Mouse (Mus musculus) CH12.LX (cell line): Measurements from ENCODE around the gene Mrps12.

Source experiments
- CHD1 ChIP-seq: IDR thresholded peaks from 2 replicates; pipeline ENCODE4 v1.6.1; 2012; ENCODE audit warnings: low read depth, low read length, improper control_type of control experiment, inconsistent platforms
- CHD2 ChIP-seq: IDR thresholded peaks from 2 replicates; pipeline ENCODE4 v1.6.1; 2011; ENCODE audit warnings: low read length, improper control_type of control experiment
- CTCF ChIP-seq, 2 experiments: IDR thresholded peaks in 1 of 2; conservative IDR thresholded peaks in 1 of 2; 2 replicates each; pipeline ENCODE4 v1.5.1; 2011 to 2012; ENCODE audit warnings: low read depth in 2 of 2, low read length in 2 of 2, improper control_type of control experiment in 1 of 2, inconsistent platforms in 1 of 2, mild to moderate bottlenecking in 1 of 2, moderate library complexity in 1 of 2
- E2F4 ChIP-seq: IDR thresholded peaks from 2 replicates; pipeline ENCODE4 v1.6.1; 2011; ENCODE audit warnings: low read depth, low read length, improper control_type of control experiment; ENCODE audit not compliant: insufficient replicate concordance
- ETS1 ChIP-seq: conservative IDR thresholded peaks from 2 replicates; pipeline ENCODE4 v1.6.1; 2012; ENCODE audit warnings: low read depth, mild to moderate bottlenecking, inconsistent platforms, low read length, improper control_type of control experiment, moderate library complexity
- GABPA ChIP-seq: IDR thresholded peaks from 2 replicates; pipeline ENCODE4 v1.6.1; 2012; ENCODE audit warnings: low read depth, low read length, improper control_type of control experiment, inconsistent platforms; ENCODE audit not compliant: insufficient replicate concordance
- MAFK ChIP-seq: IDR thresholded peaks from 2 replicates; pipeline ENCODE4 v1.6.1; 2011; ENCODE audit warnings: low read length, improper control_type of control experiment; ENCODE audit not compliant: insufficient replicate concordance
- MAX ChIP-seq: IDR thresholded peaks from 2 replicates; pipeline ENCODE4 v1.6.1; 2011; ENCODE audit warnings: low read length, improper control_type of control experiment
- NELFE ChIP-seq: IDR thresholded peaks from 2 replicates; pipeline ENCODE4 v1.6.1; 2011; ENCODE audit warnings: low read depth, low read length, improper control_type of control experiment
- POLR2A ChIP-seq: IDR thresholded peaks from 2 replicates; pipeline ENCODE4 v1.6.1; 2011; ENCODE audit warnings: low read depth, mild to moderate bottlenecking, improper control_type of control experiment, low read length
- POLR2AphosphoS2 ChIP-seq: IDR thresholded peaks from 2 replicates; pipeline ENCODE4 v1.6.1; 2011; ENCODE audit warnings: low read depth, low read length, improper control_type of control experiment
- RCOR1 ChIP-seq: conservative IDR thresholded peaks from 2 replicates; pipeline ENCODE4 v1.6.1; 2012; ENCODE audit warnings: low read depth, mild to moderate bottlenecking, inconsistent platforms, low read length, improper control_type of control experiment
- SIN3A ChIP-seq: IDR thresholded peaks from 2 replicates; pipeline ENCODE4 v1.6.1; 2012; ENCODE audit warnings: low read length, improper control_type of control experiment, inconsistent platforms
- TCF12 ChIP-seq: IDR thresholded peaks from 2 replicates; pipeline ENCODE4 v1.6.1; 2014; ENCODE audit warnings: low read depth, mild to moderate bottlenecking, inconsistent platforms, low read length, improper control_type of control experiment

DNA sequence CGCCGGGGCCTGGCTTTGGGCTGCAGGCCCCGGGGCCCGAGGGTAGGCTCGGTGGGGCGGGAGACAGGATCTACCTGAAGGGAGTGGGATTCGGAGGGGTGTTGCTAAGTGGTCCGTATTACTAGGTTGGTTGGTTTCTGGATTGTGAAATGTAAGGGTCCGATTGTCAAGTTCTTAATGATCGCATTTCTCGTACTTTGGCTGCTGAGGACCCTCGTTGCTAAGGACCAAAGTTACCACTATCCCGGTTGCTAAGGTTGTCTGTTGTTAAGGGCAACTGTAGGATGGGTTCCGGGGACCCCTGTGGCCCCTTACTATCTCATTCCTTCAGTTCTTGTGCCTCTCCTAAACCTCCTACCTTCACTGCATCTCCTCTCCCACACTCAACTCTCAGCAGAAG is 25.3 kb upstream of the Mrps12 start:
- no peak for TF ChIP-seq CTCF (conservative IDR thresholded peaks at IDR 0.05 in 1 of 2, IDR thresholded peaks at IDR 0.05 in 1 of 2; ENCODE audit: low read depth in 2 of 2, low read length in 2 of 2)
- no peak for TF ChIP-seq E2F4
- TF ChIP-seq SIN3A = no peak
- no peak for TF ChIP-seq CHD1
- no peak for TF ChIP-seq ETS1
- no peak for TF ChIP-seq CHD2
- TF ChIP-seq NELFE = no peak
- TF ChIP-seq RCOR1 = no peak
- no peak for TF ChIP-seq GABPA
- no peak for TF ChIP-seq MAFK
- no peak for TF ChIP-seq POLR2A
- no peak for TF ChIP-seq TCF12
- no peak for TF ChIP-seq MAX
- no peak for TF ChIP-seq POLR2AphosphoS2
